Mouse (Mus musculus): Measurements from ENCODE around the gene Clasp2. TPM values are rescaled to one million over a fixed set of nuclear protein-coding genes. Genes with fewer than 3 reads are reported as not detected.

Clasp2 gene
- total and polyA plus RNA-seq, 2 experiments, result 2.6 to 17.4 TPM

- peak; percentile 52 for DNase-seq (ENCODE audit: extremely low read depth, low read depth, low spot score)
- peaks cover 4% of the 10 kb centered on the region; the same call in 1 of the 2 replicates for H3K79me2 ChIP-seq (ENCODE audit: control insufficient read depth, insufficient read depth, low read length)
- H3K36me3 ChIP-seq (ENCODE audit: control insufficient read depth, insufficient read depth, low read length), result no peaks in the 10 kb centered on the region
- peak overlapping the region; percentile 46 for H3K4me3 ChIP-seq (ENCODE audit: insufficient read depth, low read depth, low read length)
- WGBS, result 16% methylated on average over 17 of the region's 17 CpGs
- H3K27ac ChIP-seq (replicated peaks; ENCODE audit: insufficient read depth, low read depth, low read length), result peak overlapping the region; percentile 28
- peak overlapping the region; percentile 48; the same call in 1 of the 2 replicates for H3K9ac ChIP-seq (ENCODE audit: low read depth, low read length)
- H3K27me3 ChIP-seq (ENCODE audit: control insufficient read depth, insufficient read depth, low read length), result no peaks in the 10 kb centered on the region
- H3K4me1 ChIP-seq (ENCODE audit: control insufficient read depth, insufficient read depth, low read length), result no peaks in the 10 kb centered on the region
- TF ChIP-seq CTCF (IDR thresholded peaks at IDR 0.05; ENCODE audit: low read depth, low read length) (no peak), POLR2A (IDR thresholded peaks at IDR 0.05; ENCODE audit: extremely low read depth, insufficient read depth, low read length) (0 out of 2 replicates have a peak, but pooled peaks have one; percentile 19)
Measured at GRCm38 (mm10) chr9:113792651-113793512, 51.6 kb downstream of the Clasp2 start.

GRCm38 (mm10) chr9:113793513-113793905 is 52.2 kb downstream of the Clasp2 start:
- peak overlapping the region; percentile 28; the same call in 1 of the 2 replicates for H3K27ac ChIP-seq (replicated peaks; ENCODE audit: insufficient read depth, low read depth, low read length)
- 22% methylated on average over 3 of the region's 3 CpGs for WGBS

DNA sequence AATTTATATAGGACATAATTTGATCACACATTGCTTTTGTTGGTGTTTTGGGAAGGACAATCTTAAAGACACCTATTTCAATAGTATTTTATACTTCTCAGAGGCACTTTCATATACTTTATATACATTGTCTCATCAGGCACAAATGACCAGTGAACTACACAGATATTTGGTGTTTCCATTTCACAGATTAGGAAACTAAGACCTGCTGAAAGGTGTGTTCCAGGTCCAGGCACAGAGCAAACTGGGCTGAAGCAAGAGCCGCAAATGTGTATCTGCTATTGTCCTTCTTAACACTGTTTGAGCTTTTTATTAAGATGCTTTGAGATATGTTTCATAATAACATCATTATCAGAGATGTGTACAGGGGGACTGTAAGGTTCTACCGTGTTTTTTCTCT is 52.7 kb downstream of the Clasp2 start:
- H3K4me3 ChIP-seq (ENCODE audit: insufficient read depth, low read depth, low read length), result peak overlapping the region; percentile 46; the same call in 1 of the 2 replicates
- H3K9ac ChIP-seq (ENCODE audit: low read depth, low read length), result no peak overlapping the region
- no peak overlapping the region for H3K27ac ChIP-seq (replicated peaks; ENCODE audit: insufficient read depth, low read depth, low read length)
- H3K27me3 ChIP-seq (ENCODE audit: control insufficient read depth, insufficient read depth, low read length), result no peaks in the 10 kb centered on the region
- TF ChIP-seq POLR2A (IDR thresholded peaks at IDR 0.05; ENCODE audit: extremely low read depth, insufficient read depth, low read length) (no peak), CTCF (IDR thresholded peaks at IDR 0.05; ENCODE audit: low read depth, low read length) (no peak)
- no peaks in the 10 kb centered on the region for H3K36me3 ChIP-seq (ENCODE audit: control insufficient read depth, insufficient read depth, low read length)
- 57% methylated on average over 2 of the region's 2 CpGs for WGBS
- H3K4me1 ChIP-seq (ENCODE audit: control insufficient read depth, insufficient read depth, low read length), result no peaks in the 10 kb centered on the region
- no peak for DNase-seq (ENCODE audit: extremely low read depth, low read depth, low spot score)
- peaks cover 4% of the 10 kb centered on the region; the same call in 1 of the 2 replicates for H3K79me2 ChIP-seq (ENCODE audit: control insufficient read depth, insufficient read depth, low read length)

More at GRCm38 (mm10) chr9:113793513-113793905, 52.2 kb downstream of the Clasp2 start:
- H3K4me1 ChIP-seq (ENCODE audit: control insufficient read depth, insufficient read depth, low read length), result no peaks in the 10 kb centered on the region
- peak overlapping the region; percentile 46 for H3K4me3 ChIP-seq (ENCODE audit: insufficient read depth, low read depth, low read length)
- H3K79me2 ChIP-seq (ENCODE audit: control insufficient read depth, insufficient read depth, low read length), result peaks cover 4% of the 10 kb centered on the region; the same call in 1 of the 2 replicates
- no peaks in the 10 kb centered on the region for H3K27me3 ChIP-seq (ENCODE audit: control insufficient read depth, insufficient read depth, low read length)
- TF ChIP-seq CTCF (IDR thresholded peaks at IDR 0.05; ENCODE audit: low read depth, low read length) (no peak), POLR2A (IDR thresholded peaks at IDR 0.05; ENCODE audit: extremely low read depth, insufficient read depth, low read length) (no peak)
- peak overlapping the region; percentile 48 for H3K9ac ChIP-seq (ENCODE audit: low read depth, low read length)
- H3K36me3 ChIP-seq (ENCODE audit: control insufficient read depth, insufficient read depth, low read length), result no peaks in the 10 kb centered on the region
- peak; percentile 45 for DNase-seq (ENCODE audit: extremely low read depth, low read depth, low spot score)

DNA sequence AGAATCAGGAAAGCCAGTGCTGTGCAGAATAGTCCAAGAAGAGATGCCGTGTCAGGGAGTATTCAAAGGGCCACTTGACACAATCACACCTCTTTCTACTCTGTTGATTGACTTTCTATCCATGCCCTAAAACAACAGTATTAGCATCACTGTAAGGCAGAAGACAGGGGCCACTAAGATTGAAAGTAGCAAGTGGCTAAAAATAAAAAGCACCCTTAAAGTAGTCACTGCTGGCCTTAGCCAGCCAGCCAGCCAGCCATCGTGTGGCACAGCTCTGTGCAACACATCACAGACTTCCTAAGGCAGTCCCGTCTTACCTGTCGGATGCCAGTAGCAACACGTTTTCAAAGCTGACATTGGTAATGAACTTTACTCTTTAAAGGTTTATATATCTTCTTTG is 55.9 kb downstream of the Clasp2 start:
- WGBS, result 91% methylated on average over 5 of the region's 5 CpGs
- TF ChIP-seq CTCF (IDR thresholded peaks at IDR 0.05; ENCODE audit: low read depth, low read length) (no peak), POLR2A (IDR thresholded peaks at IDR 0.05; ENCODE audit: extremely low read depth, insufficient read depth, low read length) (no peak)
- H3K4me1 ChIP-seq (ENCODE audit: control insufficient read depth, insufficient read depth, low read length), result no peaks in the 10 kb centered on the region

DNA sequence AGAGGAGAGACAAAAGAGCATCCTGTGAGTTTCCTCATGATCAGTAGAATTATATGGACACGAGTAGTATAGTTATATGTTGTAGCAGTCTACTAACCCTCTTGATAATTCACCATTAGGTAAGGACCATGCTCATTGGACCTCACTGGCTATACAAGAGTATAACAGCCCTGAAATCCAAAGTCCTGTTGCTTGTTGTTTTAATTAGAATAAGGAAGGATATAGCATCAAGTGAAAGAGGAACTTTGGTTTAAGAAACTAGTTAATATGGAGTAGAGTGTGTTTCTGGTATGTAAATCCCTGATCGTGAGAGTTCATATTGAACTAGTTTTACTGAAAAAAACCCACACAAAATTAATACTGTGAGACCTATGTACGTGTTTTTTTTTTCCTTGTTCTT is 59.4 kb downstream of the Clasp2 start:
- Histone ChIP-seq H3K4me3 (ENCODE audit: insufficient read depth, low read depth, low read length) (no peak overlapping the region), H3K9ac (ENCODE audit: low read depth, low read length) (no peak overlapping the region), H3K27me3 (ENCODE audit: control insufficient read depth, insufficient read depth, low read length) (no peaks in the 10 kb centered on the region), H3K4me1 (ENCODE audit: control insufficient read depth, insufficient read depth, low read length) (no peaks in the 10 kb centered on the region; the same call in 1 of the 2 replicates), H3K36me3 (ENCODE audit: control insufficient read depth, insufficient read depth, low read length) (no peaks in the 10 kb centered on the region), H3K27ac (replicated peaks; ENCODE audit: insufficient read depth, low read depth, low read length) (no peak overlapping the region), H3K79me2 (ENCODE audit: control insufficient read depth, insufficient read depth, low read length) (peaks cover 6% of the 10 kb centered on the region; the same call in 1 of the 2 replicates)
- WGBS, result 84% methylated on average over 3 of the region's 3 CpGs
- no peak for TF ChIP-seq POLR2A (IDR thresholded peaks at IDR 0.05; ENCODE audit: extremely low read depth, insufficient read depth, low read length)
- DNase-seq (ENCODE audit: extremely low read depth, low read depth, low spot score), result no peak

More for the DNA sequence above, 55.9 kb downstream of the Clasp2 start:
- H3K27ac ChIP-seq (replicated peaks; ENCODE audit: insufficient read depth, low read depth, low read length), result no peak overlapping the region
- no peak overlapping the region for H3K4me3 ChIP-seq (ENCODE audit: insufficient read depth, low read depth, low read length)
- no peaks in the 10 kb centered on the region for H3K27me3 ChIP-seq (ENCODE audit: control insufficient read depth, insufficient read depth, low read length)
- no peaks in the 10 kb centered on the region for H3K36me3 ChIP-seq (ENCODE audit: control insufficient read depth, insufficient read depth, low read length)
- no peak for DNase-seq (ENCODE audit: extremely low read depth, low read depth, low spot score)
- H3K9ac ChIP-seq (ENCODE audit: low read depth, low read length), result no peak overlapping the region
- peaks cover 4% of the 10 kb centered on the region; the same call in 1 of the 2 replicates for H3K79me2 ChIP-seq (ENCODE audit: control insufficient read depth, insufficient read depth, low read length)

Data from liver, adult 2 months (tissue).